Mouse (Mus musculus): ENCODE measurements at regions not wholly inside any gene's neighbourhood (a gene's known extent, or its start where the extent isn't known, plus 50 kb on each side); places are given as distances from the start of the nearest gene placed in this dataset.

DNA sequence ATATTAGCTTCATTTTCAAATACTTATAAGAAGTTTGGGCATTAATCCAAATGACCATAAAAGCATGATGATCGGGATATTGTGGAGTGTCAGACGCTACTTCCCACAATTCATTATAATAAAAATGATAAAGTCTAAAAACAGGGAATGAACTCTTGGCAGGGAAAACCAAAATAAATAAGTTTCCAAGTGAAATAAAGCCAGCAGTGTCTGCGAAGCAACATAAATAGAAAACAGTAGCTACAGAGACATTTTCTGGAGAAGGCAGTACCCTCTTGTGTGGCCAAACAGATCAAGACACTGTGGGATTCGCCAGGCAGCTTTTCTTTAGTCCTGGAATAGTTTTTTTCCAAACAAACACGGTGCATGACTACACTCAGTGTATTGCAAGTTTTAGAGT lies 172.7 kb upstream of the Hand2 start:
- DNase-seq (ENCODE audit: low spot score) = no peak

DNA sequence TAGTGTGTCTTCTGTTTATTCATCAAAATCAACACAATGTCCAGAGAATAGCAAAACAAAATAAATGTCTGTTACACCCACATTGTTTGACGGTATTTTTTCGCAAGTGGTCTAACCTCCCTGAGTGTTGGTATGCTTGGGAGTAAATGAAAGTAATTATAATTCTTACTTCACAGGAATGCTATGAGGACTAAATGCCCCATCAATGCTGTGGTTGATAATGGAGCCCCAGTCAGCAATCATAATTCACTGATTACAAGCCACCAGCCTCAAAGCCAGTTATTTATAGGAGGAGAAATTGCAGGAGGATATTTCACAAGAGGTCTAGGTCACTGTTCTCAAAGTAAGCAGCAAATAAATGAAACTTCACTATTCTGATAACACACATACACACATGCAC lies 129.6 kb upstream of the Hand2 start:
- no peak for DNase-seq (ENCODE audit: low spot score)

DNA sequence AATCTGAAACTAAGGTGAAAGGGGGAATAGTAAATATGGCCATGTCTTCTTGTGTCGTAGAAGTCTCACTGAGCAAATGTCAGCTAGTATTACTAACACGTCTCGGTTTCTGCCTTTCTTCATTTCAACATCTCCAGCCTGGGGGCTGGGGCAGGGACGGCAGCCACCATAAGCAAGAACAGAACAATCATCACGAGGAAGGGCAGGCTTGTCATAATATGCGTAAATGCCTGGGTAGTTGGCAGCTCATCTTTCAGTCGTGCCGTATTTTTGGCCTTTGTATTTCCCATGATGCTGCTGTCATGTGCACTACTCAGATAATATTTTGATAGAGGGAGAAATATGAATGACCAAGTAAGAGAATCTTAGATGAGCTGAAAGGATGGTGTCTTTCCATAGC lies 120.5 kb upstream of the Hand2 start:
- no peak for DNase-seq (ENCODE audit: low spot score)

DNA sequence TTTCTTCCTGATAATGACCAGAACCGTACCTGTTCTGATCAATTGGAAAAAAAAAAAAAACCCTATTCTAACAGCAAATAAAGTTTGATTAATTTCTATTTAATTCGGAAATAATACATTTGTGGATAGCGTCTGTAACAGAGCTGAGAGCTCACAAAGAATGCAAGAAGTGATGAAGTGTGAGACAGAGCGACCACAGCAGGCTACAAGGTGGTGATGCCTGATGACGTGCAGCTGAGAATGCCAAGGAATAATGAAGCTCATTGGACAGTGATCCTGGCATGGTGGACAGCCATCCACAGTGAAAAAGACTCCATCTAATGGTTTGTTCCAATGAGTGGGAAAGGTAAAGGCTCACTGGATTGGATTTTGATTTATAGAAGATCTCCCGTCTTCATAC lies 111.2 kb upstream of the Hand2 start:
- DNase-seq (ENCODE audit: low spot score) = no peak

DNA sequence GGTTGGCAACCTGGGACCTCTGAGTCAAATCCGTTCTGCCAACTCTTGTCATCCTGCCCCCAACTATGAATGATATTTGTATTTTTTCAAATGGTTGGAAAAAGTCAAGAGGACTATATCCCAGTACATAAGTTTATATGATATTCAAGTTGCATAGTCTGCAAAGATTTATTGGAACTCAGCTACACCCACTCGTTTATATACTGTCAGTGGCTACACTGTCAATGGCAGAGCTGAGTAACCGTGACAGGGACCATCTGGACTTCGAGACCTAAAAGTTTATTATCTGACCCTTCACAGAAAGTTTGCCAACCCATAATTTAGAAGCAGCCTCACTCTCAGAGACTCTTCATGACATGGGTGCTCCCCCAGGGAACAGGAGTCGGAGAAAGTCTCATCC lies 107.7 kb upstream of the Hand2 start:
- DNase-seq (ENCODE audit: low spot score) = no peak

DNA sequence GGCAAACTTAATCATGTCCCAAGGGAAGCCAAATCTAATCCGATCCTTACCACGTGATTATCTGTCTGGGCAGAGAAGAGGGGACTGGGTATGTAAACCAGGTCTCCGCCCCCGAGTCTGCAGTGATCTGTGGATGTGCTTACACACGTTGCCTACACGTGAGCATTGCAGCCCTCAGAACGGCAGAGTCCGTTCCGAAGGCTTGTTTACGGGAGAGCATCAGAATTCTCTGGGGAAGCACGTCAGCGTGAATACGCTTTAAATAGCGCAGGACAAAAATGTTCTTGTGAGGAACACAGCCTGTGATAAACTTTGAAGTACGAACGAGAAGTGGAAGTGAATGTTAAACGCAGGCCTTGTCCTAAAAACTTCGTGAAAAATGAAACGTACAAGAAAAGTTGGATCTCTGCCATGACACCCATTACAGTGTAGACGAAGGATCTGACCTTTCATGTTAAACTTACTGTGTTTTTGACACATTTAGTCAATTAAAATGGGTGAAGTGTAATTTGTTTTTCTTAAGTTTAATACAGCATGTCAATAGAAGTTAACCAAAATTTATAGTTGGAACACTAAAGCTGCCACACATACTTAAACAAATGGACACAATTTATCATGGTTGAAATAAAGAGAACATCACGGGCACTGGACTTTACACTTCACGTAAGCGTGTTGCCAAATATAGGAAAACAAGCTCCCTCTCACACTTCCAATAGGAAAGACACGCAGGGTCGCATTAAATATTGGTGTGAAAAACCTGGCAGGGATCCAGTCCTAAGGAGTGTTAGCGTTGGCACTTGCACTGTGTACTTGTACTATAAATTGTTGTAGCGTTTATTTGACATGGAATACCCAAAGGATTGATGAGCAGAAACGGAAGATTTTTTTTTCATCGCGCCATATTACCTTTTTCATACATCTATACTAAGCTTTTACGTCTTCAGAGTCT lies 106.5 kb upstream of the Hand2 start:
- DNase-seq (ENCODE audit: low spot score) = peak; percentile 68

DNA sequence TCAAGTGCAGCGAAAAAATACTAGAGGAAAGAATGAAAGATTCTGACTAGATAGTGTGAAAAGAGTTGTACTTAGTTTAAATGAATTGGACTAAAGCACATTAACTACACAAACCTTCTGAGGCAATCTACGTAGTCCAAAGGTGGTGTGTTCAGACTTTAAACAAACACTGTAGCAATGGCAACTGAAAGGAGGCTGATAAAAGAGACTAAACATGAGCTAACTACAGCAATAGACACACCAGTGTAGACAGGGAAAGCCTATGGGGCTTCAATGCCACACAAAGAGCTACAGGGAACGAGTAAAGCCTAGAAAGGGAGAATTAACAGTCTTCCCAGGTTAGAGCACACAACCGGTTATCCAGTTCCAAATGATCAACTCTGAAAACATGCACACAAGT lies 90.2 kb upstream of the Hand2 start:
- no peak for DNase-seq (ENCODE audit: low spot score)

DNA sequence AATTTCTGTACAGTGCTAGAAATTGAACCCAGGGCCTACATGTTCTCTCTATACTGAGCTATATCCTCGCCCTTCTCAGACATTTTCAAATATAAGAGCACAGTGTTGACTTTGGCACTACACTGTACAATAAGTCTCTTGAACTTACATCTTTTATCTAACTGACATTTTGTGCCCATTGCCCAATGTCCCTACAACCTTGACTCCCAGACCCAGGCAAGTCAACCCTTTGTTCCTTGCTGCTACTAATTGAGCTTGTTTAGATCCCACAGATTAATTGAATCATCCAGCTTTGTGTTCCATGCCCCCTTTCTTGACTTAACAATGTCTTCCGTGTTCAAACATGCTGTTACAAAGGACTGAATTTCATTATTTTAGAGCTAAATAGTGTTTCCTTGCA lies 78.5 kb upstream of the Hand2 start:
- DNase-seq (ENCODE audit: low spot score) = no peak

DNA sequence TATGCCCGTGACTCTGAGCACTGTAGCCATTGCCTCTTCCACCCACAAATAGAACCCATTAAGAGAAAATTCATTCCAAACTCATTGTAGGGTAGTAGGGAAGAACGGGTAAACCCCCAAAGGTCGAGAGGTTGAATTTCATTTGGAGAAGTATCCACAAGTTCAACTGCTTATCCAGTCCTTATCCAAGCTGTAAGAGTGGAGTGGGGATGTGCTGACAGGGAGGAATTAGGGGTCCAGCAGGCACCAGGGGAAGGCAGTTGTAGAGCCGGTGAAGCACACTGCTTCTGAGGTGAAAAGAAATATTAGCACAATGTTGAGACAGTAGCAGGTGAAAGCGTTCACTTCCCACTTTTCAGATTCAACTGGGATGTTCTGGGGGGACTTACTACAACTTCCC lies 71.7 kb upstream of the Hand2 start:
- no peak for DNase-seq (ENCODE audit: low spot score)

Measured in MN1 (cell line).